Mouse (Mus musculus): ENCODE results near the gene Usb1.
A peak's percentile ranks its signal among the peaks of the same experiment; 100 is the strongest.

Usb1 gene

DNA sequence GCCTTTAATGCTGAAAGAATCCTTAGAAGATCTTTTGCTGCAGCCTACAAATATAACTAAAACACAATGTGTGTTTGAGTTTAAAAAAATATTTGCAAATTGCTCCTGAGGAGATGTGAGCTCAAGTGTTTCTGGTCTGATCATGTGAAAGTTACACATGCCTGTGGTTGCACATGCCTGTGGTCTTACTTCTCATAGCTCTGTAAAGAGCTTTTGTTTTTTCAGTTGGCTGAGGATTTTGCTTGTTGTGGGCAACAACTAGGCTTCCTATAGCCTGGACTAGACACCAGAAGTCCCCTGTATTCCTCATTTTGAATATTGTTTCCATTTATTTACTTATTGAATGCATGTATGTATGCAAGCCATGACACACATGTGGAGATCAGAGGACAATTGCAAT, 4.3 kb downstream of the Usb1 start:
- no peak for DNase-seq

DNA sequence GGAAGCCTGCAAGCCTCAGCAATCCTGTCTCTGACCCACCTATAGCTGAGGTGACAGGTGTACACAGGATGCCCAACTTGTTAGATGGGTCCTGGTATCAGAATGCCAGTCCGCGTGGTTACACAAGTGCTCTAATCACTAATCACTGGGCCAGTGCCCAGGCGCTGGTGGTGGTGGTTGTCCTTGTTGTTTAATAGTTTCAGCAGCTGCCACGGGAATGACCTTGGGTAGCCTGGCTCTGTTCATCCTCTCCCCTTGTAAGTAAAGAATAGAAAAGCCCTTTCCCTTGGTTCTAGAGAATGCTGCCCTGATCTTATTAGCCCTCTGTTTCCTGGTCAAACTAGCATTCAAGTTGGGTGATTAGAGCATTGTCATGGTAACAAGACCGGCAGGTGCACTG, 9.6 kb downstream of the Usb1 start:
- peak; percentile 43 for DNase-seq

DNA sequence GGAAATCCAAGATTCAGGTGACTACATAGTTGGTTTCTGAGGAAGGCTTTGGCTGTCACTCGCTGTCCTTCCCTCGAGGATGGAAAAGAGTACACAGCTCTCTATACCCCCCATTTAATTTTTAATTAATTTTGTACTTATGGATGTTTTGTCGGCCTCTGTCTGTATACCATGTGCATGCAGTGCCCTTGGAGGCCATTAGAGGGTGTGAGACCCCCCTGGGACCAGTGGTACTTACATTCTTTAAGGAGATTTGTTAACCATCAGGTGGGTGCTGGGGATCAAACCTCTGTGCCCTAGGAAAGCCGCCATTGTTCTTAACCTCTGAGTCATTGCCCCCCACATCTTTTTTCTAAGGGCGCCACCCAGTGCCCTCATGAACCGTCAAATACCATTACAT, 12.6 kb downstream of the Usb1 start:
- DNase-seq: no peak

DNA sequence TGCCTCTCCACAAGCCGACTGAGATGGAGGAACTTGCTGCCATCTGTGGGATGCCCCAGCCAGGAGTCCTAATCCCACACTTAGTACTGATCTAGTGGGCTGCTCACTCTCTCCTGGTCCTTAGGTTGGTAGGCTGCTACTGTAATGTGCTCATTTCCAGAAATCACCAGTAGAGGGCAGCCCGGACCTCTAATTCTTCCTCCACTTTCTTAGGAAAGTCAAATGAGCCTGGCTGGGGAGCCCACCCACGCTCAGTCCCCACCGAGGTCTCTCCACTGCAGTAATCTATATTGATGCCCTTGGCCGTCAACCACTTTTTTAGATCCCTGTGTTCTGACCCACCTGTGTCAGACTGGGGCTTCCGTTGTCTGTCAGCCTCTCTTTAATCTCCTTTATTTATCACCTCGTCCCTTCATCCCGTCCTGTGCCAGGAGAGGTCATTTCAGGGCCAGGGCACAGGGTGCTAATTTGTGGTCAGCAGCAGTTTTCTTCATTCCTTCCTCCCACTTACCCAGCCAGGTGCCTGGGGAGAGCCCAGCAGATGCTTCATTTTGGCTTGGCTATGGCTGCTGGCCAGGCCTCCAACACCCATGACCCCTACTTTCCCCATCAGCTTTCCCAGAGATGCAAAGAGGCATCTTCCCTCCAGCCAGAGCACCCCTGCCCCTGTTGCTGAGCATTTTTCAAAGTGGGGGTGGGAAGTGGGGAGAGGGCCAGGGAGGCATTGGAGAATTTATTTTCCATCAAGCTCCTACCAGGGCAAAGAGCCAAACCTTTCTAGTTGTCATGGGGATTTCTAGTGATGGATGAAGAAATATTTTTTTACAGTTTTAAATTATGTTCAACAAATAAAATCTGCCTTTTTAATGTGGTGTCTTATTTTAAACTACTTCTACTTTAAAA, 14.8 kb downstream of the Usb1 start:
- DNase-seq: peak; percentile 74

DNA sequence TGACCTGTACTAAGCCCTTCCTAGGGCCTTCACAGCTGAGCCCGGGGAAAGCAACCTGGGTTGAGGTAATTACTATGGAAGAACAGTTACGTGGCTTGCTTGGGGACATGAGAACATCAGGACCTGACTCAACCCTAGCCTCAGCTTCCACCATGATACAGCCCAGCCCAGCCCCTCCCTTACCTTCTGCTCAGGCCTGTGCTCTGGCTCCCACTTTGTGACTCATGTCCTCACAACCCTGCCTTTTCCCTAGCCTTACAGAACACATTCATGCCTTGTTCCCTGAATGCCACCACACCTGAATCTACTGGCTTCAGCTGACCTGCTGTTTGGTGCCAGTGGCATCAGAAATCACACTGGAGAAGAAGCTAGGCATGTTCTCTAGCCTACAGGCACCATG, 16.3 kb downstream of the Usb1 start:
- no peak for DNase-seq

DNA sequence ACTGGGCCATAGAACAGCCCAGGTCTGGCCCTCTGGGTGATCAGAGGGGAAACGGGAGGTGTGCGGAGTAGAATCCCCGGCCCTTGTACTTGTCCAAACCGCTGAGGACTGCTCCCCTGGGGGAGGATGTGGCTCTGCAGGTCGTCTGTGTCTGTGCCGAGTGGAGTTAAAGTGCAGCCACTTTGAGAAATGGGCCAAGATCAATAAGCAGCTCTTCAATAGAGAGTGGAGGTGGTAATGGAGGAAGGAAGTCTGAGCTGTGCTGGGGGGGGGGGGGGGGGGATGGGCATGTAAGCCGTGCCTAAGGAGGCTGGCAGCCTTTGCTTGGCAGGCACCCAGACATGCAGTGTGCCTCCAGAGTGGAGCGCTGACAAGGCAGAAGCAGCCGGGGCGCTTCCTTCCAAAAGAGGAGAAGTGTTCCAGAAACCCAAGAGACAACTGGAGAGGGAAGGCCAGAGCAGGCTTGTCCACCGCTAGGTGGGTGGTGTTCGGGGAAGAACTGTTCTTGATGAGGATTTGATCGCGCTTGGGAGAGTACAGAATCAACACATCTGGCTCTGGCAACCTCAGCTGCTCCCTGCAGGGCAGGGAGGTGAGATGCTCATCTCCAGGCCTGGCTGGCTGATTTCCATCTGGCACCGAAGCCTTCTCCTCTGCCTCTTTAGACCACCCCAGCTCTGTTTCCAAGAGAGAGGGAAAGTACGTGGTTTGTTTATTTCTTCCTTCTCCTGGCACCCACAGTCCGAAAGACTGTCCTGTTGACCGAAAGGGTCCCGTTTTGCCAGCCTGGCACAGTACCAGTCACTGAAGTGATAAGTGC, 16.9 kb downstream of the Usb1 start:
- DNase-seq: peak; percentile 65

DNA sequence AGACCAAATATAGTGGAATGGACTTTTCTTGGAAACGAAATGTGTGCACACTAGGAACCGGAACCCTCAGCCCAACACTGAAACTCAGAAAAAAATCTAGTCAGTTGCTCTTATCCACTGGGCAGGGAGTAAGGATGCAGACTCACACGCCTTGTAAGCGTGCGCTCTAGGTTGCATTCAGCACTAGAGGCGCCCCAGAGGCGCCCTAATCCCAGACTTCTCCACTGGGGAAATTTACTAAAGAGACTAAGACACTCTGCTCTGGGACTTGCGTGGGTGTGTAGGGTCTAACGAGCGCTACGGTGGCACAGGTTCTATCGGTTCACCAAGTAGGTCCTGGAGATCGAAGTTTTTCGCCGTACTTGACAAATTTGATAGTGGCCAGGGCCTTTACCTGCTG, 19.4 kb downstream of the Usb1 start:
- DNase-seq: no peak

DNA sequence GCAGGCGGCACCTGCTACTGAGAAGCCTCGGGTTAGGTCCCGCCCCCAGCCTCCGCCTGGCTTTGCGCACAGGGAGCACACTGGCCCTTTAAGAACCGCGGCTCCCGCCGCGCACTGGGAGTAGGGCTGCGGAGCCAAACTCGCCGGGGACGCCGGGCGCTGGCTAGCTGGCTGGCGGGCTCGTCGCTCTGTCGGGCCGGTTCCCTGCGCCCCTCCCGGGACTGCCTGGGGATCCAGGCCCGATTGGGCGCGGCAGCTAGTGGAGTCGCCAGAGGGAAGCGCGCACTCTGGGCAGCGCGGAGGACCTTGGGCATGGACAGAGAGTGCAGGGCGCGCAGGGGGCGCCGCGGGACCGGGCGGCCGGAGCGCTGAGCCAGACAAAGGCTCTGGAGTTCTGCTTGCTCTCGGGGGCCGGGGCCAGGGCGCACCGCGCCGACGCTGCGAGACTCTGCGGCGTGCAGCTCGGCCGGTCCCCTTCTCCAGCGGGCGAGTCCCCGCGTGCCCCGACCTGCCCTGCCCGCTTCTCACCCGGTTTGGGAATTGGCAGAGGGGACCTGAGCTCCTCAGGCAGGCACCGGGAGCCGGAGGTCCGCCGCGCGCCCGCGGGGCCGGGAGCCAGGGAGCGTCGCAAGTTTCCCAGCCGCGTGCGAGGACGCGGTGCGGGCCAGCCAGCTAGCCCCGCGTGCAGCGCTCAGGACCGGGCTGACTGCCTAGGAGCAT, 20.2 kb downstream of the Usb1 start, which contains the start of gene Mmp15:
TSS of gene Mmp15 (plus strand) at position 118 of the 720 bp plus-strand sequence.
- DNase-seq: peak; percentile 54

DNA sequence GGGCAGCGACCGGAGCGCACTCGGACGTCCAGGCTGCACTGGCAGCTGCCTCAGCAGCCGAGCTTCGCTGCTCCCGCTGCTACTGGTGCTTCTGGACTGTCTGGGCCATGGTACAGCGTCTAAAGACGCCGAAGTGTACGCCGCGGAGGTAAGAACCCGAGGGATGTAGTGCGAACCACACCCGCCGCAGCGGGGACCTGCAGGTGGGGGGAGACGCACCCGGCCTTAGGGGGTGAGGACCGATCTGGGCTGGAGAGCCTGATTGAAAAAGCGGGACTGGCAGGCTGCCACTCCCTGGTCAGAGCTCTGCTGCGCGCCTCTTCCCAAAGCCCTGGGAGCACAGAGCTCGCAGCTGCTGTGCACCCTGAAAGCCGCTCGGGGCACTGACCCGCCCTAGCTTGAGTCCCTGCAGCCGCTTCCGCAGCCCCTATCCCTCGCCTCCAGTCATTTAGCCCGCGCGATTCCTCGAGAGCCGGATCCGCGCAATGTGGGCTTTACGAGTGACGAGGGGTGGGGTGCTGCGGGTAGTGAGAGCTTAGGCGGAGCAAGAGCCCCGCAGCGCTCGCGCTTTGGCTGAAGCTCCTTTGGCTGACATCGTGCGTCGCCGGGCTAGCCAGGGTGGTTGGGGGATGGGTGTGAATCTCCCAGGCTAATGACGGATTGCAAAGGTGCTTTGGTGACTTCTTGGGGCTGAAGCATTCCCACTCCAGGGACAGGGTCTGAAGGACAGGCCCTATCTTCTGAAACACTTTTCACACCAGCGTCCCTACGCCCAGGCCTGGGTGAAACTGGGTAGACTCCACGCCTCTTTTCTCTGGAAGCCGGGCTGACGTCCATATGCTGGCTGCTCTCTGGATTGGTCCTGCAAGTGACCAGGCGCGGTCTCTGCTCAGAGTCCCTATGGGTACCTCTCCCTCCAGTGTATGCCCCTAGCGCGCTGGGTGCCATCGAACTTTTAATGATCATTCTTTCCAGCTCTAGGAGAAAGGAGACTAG, 21.1 kb downstream of the Usb1 start:
- peak; percentile 25 for DNase-seq

DNA sequence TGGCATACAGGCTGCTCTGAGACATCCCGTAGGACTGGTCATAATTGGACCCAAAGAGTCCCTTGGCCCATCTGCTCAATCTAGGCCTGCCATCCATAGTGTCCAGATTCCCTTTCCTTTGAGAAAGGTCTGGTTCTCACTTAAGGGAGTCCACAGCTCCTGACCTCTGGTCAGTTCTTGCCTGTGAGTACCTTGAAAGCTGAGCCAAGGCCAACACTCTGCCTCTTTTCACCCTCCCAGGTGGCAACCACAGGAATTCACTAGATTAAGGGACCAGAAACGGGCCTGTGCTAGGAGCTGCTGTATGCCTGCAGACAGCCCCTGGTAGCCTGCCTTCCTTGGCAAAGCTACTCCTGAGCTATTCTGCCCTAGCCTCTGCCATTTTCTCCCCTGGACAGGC, 22.5 kb downstream of the Usb1 start:
- DNase-seq: no peak

DNA sequence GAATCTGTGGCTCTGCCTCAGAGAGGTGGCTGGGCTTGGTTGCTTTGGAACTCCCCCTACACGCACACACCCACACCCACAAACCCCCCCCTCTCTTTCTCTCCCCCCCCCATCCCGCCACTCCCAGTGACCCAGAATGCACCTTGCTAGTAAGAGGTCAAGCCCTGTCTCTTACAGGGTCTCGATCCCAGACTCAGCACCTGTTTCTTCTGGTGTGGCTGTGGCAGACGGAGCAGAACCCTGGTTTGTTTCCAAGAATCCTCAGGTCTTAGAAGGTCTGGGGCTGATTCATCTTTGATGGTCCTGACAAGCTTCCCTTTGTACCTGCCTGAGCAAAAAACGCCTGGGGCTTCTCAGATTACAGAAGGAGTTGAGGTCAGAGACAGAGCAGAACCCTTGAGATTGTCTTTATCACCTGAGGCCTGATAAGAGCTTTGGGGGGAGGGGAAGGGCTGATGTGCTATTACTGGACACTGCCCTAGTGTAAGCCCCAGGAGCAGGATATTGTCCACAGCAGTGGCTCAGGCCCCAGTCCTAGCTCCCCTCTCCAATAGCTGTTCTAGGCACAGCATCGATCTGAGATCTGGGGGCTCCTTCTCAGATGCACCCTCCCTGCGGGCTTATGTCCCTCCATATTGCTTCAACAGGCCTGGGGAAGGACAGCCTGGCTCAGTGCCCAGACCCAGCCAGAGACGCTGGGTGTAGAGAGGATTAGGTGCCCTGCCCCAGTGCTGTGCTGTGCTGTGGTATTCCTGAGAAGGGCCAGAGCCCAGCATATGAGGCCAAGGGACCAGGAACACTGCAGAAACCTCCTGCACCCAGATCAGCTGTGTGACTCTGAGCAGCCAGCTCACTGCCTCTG, 26.7 kb downstream of the Usb1 start:
- no peak for DNase-seq

DNA sequence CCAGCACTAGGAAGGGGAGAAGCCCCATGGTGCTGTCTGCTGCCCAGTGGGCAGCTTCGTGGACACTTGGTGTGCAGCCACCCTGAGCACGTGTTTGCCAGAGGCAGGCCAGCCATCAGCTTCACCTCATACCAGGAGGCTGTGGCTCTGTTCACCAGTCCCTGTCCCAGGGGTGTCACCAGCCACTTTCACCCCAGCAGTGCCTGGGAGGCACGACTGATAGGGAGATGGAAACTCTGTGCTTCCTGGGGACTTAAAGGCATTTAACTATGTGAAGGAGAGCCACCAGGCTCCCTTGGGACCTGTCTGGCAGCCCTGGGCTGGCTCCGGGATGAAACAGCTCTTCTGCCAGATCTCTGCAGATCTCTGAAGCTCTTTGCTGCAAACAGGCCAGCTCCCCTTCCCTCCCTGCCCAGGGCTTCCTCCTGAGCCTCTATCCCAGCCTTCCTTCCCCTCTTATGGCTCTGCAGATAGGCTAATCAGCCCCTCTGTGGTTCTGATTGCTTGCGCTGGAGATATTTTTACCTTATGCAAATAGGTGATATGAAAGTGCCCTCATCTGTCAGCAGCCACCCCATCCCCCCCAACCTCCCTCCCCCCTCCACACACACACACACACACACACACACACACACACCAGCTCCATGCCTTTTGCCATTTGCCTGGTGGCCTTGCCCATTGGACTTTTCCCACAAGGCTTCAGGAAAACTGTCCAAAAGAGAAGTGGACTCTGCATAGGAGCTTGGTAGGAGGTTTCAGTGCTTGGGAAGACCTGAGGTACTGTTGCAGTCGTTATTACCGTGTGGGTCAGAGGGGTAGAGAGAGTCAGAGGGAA, 28.3 kb downstream of the Usb1 start:
- no peak for DNase-seq

DNA sequence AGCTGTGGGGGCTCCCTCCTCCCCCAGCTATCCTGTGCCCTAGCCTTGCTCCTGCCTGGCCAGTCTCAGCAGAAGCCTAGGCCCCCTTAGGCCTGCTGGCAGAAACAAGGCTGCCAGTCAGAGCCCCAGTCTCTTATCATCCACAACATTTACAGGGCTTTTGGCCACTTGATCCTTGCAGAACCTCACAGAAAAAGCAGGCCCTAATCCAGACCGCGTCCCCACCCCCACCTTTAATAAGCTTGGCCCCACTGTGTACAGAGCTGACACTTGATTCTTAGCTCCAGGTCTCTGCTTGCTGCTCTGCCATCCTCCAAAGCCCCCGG, 28.9 kb downstream of the Usb1 start:
- DNase-seq: no peak

DNA sequence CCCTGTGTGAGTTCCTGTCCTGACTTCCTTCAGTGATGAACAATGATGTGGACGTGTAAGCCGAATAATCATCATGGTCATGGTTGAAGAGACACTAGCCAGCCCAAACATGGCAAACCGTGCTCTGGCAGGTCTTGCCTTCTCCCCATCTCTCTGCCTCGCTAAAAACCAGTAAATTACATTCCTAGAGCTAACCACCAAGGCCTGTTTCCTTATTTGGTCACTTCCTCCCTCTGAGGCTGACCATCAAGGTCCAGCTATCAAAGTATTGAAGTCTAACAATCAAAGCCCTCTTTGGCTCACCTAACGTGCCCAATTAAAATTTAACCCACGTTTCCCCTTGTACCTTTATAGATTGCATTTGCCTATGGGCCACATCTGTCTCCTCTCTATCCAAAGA, 30.2 kb downstream of the Usb1 start:
- no peak for DNase-seq

DNA sequence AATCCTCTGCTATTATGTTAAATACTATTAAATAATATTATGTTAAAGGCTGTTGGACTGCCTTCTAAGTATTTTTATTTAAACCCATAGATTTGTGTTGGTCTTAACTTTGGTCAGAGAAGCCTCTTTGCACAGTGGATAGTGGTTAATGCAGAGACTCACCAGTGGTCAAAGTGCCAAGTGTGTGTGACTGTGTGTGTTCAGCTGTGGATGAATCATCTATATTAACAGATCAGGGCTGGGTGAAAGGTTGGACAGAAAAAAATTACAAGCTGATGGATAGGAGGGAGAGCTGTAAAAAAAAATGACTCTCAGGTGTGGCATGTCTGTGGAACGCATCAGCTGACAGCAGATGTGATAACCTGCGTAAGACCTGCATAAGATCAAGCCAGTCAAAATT, 31.8 kb downstream of the Usb1 start:
- no peak for DNase-seq

DNA sequence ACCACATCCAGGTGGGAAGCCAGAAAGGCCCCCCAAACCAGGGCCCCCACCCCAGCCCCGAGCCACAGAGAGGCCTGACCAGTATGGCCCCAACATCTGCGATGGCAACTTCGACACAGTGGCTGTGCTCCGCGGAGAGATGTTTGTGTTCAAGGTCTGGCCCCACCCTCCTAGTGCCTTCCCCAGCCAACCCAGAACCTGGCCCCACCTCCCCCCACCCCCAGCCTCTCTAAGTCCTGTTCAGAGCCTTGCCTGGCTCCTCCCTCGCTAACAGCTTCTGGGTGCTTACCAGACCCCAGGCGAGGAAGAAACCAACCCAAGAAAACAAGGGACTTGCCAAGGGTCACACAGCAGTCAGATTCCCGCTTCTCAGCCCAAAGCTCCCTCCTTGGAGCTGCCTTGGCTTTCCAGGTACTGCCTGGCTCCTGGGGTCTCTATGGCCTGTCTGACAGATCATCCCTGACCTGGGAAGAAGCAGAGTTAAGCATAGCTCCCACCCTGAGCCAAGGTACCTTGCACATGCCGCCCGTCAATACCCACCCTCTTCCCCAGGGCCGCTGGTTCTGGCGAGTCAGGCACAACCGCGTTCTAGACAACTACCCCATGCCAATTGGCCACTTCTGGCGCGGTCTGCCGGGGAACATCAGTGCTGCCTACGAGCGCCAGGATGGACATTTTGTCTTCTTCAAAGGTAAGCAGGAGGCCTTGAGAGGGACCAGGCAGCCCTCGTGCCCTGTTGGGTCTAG, 37.7 kb downstream of the Usb1 start:
- no peak for DNase-seq

DNA sequence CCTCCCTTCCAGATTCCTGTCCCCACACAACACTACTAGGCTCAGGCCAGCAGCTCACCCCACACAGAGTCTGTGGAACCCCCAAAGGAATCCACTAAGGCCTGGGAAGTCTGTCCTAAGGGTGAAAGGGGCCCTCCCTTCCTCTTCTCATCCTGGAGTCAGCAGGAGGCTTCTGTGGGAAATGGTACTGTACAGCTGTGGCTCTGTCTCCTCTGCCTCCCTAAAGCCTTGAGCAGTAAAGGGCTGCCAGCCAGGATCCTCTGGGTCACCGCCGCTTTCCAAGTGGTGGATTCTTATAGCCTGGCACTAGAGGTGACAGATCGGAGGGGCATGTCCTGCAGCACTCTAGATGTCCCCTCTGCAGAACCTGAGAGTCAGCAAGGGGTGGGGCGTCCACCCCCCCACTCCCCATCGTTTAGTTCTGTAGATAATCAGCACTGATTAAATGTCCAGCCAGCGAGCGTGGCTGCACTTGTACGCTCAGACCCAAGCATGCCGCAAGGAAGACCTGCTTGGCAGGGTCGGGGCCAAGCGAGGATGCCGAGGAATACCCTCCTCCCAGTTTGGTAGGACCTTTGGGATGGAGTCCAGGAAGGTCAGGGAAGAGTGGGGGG, 41.4 kb downstream of the Usb1 start:
- DNase-seq: no peak

DNA sequence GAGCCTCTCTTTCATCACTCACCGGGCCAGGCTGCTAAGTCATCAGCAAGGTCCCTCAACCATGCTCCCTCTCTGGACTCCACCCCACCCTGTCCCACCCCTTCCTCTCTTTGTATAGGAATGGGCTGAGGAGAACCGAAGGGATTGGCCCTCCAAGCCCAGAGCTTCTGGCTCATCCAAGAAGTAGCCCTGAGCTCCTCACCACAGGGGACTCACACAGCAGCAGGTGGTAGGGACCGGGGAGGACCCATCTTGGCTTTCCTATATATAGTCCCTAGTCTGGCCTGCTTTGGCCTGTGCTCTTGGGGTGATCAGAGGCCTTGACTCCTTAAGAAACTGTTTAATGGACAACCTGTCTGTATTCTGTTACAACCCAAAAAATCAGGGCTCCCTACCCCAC, 42.3 kb downstream of the Usb1 start:
- DNase-seq: no peak

DNA sequence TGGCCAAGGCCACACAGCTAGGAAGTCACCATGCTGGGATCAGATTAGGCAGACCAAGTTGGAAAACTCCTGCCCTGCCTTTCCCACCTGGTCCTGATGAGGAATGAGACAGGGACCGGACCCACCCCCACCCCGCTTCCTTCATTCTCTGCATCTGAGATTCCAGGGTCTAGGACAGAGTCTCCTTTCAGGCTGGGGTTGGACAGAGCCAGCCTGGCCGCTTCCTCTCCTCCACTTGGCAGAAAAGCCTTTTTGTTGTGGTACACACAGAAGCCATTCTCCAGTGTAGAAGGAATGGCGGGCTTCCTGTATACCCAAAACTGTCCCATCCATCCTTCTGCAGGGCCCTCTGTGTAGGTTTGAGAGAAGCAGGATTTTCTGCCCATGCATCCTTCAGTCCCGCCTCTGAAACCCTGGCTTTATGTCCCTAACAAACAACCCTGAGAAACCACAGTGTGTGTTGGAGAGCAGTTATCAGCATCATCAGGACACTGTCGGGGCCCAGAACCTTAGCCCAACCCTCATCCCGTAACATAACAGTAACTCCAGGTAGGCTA, 43.4 kb downstream of the Usb1 start:
- no peak for DNase-seq
